Mouse (Mus musculus) ES-Bruce4 (cell line): Measurements from ENCODE around the gene Lmtk2.

ENCODE experiments used
- CTCF ChIP-seq: IDR thresholded peaks from one replicate; pipeline ENCODE4 v1.8.1; 2011; ENCODE audit warnings: low read depth, low read length
- POLR2A ChIP-seq: IDR thresholded peaks from one replicate; pipeline ENCODE4 v1.8.1; 2011; ENCODE audit warnings: low read length; ENCODE audit not compliant: insufficient read depth

- TF ChIP-seq CTCF (no peak), POLR2A (no peak)
Measured at GRCm38 (mm10) chr5:144226220-144226619, 126.0 kb downstream of the Lmtk2 start.
